Mouse (Mus musculus): ENCODE measurements at regions not wholly inside any gene's neighbourhood (a gene's known extent, or its start where the extent isn't known, plus 50 kb on each side); places are given as distances from the start of the nearest gene placed in this dataset.

DNA sequence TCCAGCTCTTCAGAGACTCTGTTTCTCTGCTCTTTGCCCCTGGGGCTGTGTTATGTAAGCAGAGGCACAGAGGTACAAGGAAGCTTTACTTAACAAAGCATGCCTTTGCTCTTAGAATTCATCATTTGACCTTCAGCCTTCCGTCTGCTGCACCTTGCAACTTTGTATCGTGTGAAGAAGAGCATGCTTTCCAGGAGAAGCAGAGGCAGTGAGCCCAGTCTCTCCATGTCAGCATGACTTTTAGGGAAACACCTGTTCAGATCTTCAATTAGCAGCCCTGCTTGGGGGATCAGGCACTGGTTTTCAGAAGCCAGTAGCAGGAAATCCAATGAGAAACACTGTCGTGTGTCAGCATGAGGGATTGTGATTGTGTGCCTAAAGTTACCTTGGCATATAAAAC, 226.7 kb downstream of the Abcc12 start:
- DNase-seq, result no peak

- no peak for DNase-seq
These were observed 228.8 kb downstream of the Abcc12 start for GRCm38 (mm10) chr8:86351545-86352190.

GRCm38 (mm10) chr8:86350128-86350527, 230.4 kb downstream of the Abcc12 start:
- DNase-seq, result no peak

GRCm38 (mm10) chr8:86342016-86342684, 238.3 kb downstream of the Abcc12 start:
- no peak for DNase-seq

GRCm38 (mm10) chr8:86338574-86339264, 241.8 kb downstream of the Abcc12 start:
- no peak for DNase-seq

DNA sequence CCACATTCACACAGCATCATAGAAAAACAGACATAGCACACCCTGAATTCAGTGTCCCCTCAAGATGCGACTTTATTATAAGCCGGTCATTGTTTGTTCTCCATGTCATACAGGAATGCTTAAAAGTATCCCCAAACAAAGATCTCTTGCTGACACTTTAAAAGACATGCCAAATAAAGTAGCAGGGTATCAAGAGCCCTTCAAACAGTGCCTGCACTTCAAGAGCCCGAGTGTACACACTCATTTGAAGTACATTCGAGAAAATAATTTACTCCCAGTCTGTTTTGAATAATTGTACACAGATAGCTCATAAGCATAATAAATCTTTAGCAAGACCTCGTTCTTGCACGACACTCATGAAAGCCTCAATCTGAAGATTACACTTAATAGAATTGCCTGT, 249.1 kb downstream of the Abcc12 start:
- no peak for DNase-seq

GRCm38 (mm10) chr8:86328626-86329025, 251.9 kb downstream of the Abcc12 start:
- DNase-seq, result no peak

DNA sequence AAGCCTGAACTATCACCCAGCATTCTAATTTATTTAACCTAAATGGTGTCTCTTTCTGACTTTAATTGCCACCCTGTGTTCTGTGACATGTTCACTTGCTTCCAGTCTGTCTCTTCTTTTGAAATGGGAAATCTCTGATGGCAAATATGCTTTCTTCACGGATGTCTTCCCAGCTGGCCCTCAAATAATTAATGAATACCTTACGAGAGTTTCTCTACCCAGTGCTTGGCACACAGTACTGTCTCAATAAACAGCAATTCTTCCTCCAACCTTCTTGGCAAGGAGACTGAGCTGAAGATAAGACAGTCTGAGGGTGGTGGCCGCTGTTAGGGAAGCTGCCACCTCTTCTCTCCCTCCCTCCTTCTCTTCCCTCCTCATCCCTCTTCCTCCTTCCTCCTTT, 252.5 kb downstream of the Abcc12 start:
- DNase-seq, result no peak

DNA sequence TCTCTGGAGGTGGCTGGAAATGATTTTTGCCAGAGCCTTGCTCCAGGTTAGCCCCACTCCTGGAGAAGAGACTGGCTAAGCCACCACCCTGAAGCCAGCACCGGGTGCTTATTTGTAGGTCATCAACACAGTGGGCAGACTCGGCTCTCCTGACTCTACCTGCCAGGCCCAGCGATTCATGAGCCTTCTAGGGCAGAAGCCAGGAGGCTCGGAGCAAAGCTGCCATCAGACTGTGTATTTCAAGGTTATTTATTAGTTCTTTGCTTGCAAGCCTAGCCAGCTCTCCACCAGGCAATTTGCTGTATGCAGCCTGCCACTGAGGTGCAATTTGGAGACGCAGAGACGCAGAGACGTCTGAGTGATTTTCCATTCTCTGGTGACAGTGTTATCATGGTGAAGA, 255.4 kb downstream of the Abcc12 start:
- no peak for DNase-seq

- DNase-seq, result no peak
These were observed 255.9 kb downstream of the Abcc12 start for GRCm38 (mm10) chr8:86324542-86324941.

GRCm38 (mm10) chr8:86323823-86324222, 256.7 kb downstream of the Abcc12 start:
- DNase-seq, result no peak

GRCm38 (mm10) chr8:86322494-86322893, 258.0 kb downstream of the Abcc12 start:
- no peak for DNase-seq

GRCm38 (mm10) chr8:86320938-86321337, 259.5 kb downstream of the Abcc12 start:
- no peak for DNase-seq

DNA sequence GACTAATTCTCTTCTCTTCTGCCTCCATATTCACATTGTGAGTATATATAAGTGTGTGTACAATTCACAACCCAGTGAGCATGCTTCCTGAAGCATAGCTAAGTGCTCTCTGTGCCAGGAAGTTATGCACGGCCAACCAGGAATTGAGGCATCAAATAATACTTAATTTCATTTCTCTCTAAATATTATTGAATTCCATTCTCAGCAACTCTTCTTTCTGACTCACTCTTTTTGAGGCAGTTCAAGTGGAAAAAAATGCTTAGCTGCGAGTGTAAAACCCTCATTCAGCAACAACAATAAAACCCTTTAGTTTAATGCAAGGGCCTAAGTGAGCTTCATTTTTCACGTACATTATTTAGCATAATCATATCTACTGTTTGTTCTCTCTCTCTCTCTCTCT, 262.0 kb downstream of the Abcc12 start:
- no peak for DNase-seq

GRCm38 (mm10) chr8:86316236-86316635, 264.2 kb downstream of the Abcc12 start:
- no peak for DNase-seq

GRCm38 (mm10) chr8:86309460-86309859, 271.0 kb downstream of the Abcc12 start:
- DNase-seq, result no peak

DNA sequence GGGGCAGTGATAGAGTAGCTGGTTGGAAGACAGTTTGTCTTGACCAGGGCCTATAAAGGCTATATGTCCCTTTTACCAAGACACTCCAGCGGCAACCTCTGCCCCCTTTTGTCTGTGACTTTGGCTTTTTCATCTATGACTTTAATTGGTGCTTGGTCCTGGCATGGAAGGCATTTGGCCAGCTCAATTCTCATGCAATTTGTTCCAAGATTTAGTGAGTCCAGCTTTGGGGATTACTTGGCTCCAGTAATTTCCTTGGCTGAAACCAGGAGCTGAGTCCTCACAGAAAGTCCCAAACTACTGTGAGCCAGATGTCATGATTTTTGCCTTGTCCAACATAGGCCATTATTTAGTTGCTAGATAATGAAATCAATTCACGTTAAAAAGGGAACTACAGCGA, 273.1 kb downstream of the Abcc12 start:
- no peak for DNase-seq

DNA sequence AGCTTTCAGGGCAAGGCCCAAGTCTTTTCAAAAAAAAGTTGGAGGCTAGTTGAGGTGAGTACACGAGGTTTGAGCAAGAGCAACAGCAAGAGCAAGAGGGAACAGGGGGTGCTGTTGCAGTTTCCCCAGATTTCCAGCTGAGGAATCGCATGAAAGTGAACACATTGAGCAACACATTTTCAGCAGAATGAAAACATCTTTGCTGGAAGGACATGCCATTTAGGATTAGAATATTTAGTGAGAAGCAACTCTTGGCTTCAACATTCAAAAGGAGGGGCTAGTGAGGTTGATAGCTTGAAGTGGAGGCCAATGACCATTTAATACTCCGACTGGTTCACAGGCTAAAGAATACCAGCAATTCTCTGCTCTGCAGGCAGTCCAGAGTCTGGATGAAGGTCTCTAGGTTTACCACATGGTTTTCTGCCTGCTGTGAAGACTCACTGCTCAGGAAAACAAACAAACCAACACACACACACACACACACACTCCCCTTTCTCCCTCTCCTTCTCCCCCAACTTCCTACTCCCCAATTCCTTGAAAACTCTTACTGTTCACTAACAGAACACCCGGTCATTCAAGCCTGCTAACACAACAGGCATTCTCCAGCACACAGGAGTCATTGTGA, 278.5 kb downstream of the Abcc12 start:
- no peak for DNase-seq

DNA sequence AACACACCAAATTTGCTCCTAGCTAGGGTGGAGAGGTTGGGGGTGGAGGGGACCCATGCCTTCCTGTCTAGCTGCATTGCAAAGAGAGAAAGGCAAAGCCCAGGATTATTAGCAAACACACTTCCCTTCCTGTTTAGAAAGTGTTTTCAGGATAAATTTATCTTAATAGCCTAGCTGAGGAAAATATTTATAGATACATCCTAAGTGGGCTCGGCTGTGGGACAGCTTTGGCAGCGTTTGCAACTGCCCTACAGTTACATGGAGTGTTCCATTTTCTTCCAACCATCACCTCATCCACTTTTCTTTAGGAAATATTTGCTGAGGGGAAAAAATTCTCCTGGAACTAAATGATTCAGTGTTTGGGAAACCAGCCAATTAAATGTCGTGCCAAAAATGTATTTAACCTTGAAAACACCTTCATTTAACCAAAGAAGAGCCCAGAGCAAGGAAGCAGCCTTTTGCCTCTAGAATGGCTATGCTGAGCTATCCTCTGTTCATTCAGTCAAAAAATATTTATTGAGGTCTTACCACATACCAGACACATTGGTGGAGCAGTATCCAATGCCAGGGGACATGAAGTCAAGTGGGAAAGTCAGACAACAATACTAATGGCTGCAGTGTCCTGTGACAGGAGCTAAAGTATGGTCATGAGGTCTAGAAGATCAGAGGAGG, 291.6 kb downstream of the Abcc12 start:
- DNase-seq, result no peak

- DNase-seq, result no peak
These were observed 297.6 kb downstream of the Abcc12 start for GRCm38 (mm10) chr8:86282922-86283321.

GRCm38 (mm10) chr8:86280093-86280721, 300.3 kb downstream of the Abcc12 start:
- no peak for DNase-seq

GRCm38 (mm10) chr8:86275699-86276098, 304.8 kb downstream of the Abcc12 start:
- no peak for DNase-seq

DNA sequence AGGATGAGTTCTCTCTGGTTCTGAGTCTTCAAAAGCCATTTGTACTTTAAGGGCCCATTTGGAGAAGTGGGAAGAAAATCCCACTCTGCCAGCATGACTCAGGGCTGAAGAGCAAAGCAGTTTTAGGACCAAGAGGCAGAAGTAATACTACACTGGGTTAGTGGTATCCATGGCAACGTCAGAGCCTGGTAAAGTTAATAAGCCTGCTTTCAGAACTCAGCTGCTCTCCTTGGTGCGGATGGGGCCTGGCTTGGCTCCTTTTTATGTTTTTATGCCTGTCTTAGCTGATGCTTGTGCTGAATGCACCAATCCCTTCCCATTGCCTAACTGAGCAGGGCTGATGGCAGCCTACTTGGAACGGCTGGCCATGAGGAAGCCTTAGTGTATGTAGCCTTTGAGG, 306.7 kb downstream of the Abcc12 start:
- no peak for DNase-seq
